Mouse (Mus musculus) liver (tissue): Measurements from ENCODE around the gene Tmco1.
"Not testable (repeated sequence)": the region's sequence is repeated elsewhere in the genome, so short reads cannot be mapped to it uniquely, and the experiment has no call there.

Experiments used
- DNase-seq: peaks from one replicate; pipeline ENCODE4 v3.0.0-alpha.2; 2020; ENCODE audit warnings: mixed read lengths

Gene Tmco1

GRCm38 (mm10) chr1:167339177-167339781 lies 31.1 kb downstream of the Tmco1 start:
- no peak for DNase-seq

- DNase-seq = peak; percentile 59
These were observed 32.1 kb downstream of the Tmco1 start for GRCm38 (mm10) chr1:167340111-167340787.

DNA sequence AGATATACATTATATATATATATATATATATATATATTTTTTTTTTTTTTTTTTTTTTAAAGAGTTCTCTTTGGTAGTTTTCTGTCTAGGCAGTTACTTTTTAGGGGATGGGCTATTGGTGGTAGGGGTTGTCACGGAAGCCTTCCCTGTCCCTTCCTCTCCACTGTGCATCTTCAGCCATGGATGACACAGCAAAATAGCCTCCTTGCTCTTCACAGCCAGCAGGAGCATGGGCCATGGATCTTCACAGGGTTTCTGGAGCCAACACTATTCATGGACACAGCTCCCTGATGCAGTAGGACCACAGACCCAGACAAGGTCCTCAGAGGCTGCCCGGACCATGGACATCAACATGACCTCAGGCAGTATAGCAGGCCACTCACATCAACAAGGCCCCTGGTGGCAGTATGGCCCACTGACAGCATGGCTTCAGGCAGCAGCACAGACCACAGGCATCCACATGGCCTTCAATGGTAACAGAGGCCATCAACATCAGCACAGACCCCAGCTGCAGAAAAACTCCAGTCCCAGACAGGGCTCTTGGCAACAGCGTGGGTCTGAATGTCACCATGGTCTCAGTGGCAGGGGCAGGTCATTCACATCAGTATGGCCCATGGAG lies 32.8 kb downstream of the Tmco1 start:
- peak; percentile 32 for DNase-seq

DNA sequence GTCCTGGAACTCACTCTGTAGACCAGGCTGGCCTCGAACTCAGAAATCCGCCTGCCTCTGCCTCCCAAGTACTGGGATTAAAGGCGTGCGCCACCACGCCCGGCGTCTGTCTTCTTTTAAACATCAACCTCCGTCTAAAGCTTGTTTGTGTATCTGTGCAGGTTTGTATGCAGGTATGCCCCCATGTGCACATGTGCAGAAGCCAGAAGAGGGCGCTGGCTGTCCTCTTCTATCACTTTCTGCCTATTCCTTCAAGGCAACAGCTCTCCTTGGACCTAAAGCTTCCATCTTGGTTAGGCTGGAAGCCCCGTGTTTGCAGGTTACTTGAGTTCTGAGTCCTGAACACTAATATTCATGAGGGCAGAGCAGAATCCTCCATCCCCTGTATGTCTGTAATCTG lies 34.7 kb downstream of the Tmco1 start:
- DNase-seq = no peak

DNA sequence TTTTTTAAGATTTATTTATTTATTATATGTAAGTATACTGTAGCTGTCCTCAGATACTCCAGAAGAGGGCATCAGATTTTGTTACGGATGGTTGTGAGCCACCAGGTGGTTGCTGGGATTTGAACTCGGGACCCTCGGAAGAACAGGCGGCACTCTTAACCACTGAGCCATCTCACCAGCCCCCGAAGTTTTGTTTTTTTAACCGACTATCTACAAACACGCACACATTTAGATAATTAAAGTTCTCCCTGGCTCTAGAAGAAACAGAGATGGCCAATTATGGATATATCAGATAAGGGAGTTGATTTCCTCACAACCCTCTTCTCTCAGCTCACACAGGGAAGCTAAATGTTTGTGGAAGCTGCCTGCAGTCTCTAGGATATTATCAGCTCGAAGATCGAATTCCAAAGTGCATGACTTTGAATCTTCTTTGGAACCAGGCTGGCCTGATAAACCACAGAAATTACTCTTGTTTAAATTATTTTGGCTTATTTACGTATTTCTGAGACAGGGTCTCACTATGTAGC lies 37.9 kb downstream of the Tmco1 start:
- DNase-seq = not testable (repeated sequence)

GRCm38 (mm10) chr1:167349206-167349605 lies 41.0 kb downstream of the Tmco1 start:
- DNase-seq = not testable (repeated sequence)

DNA sequence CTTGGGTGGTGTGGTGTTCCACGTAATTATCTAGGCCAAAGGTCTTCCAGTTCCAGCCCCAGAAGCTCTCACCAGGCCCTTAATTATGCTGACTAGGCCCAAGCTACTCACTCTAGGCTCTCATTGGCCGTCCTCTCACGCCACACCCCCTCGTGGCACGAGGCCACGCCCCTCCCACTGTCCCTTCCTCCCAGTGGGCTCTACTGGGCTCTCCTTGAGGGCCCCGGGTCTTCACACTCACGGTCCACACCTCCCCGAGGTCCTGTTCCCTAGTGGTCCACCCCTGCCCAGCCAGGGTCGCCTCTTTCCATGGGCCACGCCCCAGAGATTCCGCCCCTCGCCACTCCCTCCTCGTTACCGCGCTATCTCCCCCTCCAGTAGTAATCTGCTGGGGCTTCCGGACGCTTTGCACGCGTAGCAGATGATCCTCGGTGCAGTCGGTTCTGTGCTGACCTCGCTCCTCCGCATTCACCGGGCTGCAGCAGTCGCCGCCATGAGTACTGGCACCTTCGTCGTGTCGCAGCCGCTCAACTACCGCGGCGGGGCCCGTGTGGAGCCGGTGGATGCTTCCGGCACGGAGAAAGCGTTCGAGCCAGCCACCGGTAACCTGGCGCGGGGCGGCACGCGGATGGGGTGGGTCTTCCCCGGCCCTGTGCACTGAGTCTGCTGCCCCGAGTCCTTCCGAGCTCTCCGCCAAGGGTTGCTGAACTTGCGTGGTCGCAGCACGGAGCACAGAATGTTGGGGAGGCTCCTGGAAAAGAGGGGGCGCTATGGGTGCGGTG lies 41.8 kb downstream of the Tmco1 start, which contains the start of gene Aldh9a1:
Aldh9a1 (plus strand) TSS at position 177 of the 782 bp plus-strand sequence.
- DNase-seq = peak; percentile 92

- no peak for DNase-seq
These were observed 42.6 kb downstream of the Tmco1 start for GRCm38 (mm10) chr1:167350597-167351415.

GRCm38 (mm10) chr1:167352403-167352802 lies 44.2 kb downstream of the Tmco1 start:
- no peak for DNase-seq

- no peak for DNase-seq
These were observed 49.2 kb downstream of the Tmco1 start for GRCm38 (mm10) chr1:167357387-167357786.

- no peak for DNase-seq
These were observed 50.6 kb downstream of the Tmco1 start for GRCm38 (mm10) chr1:167358731-167359130.

DNA sequence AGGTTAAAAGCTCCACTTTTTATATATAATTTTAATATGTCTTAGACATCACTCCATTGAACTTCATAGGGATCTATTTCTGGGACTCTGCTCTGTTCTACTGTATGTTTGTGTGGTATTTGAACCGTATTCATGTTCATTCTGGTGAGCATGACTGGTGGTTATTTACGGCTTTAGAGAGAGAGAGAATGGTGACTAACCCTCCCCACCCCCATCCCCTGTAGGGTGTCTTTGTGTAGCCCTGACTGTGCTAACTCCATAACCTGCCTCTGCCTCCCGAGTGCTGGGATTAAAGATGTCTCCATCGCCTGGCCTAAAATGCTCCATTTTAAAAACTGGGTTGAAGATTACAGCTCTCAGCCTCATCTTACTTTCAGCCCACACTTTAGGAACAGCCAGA lies 52.1 kb downstream of the Tmco1 start:
- DNase-seq = no peak

DNA sequence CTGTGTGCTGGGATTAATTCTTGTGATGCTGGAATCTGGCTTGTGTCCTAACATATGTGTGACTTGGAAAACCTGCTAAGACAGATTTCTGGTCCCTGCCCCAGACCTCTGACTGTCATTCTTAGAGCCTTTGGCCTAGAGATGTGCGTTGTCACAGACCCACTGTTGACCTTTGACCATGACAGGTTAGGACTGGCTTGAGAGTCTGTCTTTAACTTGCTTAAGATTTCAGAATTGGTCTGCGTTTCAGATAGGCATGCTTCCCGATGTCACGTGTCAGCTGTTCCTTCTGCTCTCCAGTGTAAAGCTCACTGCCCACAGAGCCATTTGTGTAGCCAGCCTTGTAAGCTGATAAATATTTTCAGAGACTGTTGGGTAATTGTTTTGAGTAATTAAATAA lies 54.6 kb downstream of the Tmco1 start:
- no peak for DNase-seq

DNA sequence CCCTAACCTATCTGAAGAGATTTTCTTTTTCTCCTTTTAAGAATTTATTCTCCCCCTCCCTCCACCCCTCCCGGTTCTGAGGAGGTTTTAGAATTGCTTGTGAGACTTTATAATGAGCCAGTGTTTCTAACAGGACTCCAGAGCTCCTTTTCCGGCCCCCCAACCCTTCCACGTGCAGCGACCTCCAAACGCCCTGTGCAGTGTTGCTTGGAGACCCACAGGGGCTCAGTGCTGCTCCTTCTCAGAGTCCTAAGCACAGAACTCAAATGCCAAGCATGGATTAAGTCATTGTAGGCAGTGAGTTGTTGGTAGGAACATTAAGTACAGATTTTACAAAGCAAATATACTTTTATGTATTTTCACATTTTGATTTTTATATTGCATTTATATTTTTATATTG lies 55.1 kb downstream of the Tmco1 start:
- no peak for DNase-seq

DNA sequence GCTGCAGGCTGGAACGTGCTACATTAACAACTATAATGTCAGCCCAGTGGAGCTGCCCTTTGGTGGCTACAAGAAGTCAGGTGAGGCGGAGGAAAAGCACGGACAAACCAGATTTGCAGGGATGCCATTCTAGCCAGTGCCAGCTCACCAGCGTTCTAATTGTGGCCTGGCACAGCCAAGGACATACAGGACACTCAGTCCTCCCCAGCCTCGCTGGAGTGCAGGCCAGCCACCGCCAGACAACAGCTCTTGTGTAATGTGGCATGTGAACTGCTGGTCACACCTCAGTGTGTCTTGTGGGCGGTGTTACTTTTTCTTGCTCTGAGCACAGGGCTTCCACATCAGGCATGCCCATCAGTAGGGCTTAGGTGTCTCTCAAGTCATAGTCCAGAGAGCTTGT lies 57.6 kb downstream of the Tmco1 start:
- DNase-seq = no peak

- DNase-seq = no peak
These were observed 58.4 kb downstream of the Tmco1 start for GRCm38 (mm10) chr1:167366621-167367020.

DNA sequence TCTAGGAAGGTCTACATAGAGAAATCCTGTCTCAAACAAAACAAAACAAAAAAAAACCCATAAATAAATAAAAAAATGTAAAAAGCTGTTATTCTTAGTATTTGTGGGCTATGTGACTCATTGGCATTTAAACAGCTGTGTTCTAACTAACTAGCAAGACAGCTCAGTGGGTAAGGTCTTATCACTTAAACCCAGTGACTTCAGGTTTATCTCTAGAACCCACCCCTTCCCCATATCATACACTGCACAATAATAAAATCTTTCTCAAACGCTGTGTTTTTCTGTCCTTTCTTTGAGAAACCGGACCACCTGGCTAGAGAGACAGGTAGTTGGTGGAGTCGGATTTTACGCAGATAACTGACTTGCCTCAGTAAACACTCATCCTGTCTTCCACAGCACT lies 59.8 kb downstream of the Tmco1 start:
- DNase-seq = no peak

- DNase-seq = peak; percentile 82
These were observed 60.3 kb downstream of the Tmco1 start for GRCm38 (mm10) chr1:167368513-167368912.

- DNase-seq = peak; percentile 94
These were observed 61.7 kb downstream of the Tmco1 start for GRCm38 (mm10) chr1:167369905-167370304.

- no peak for DNase-seq
These were observed 64.6 kb downstream of the Tmco1 start for GRCm38 (mm10) chr1:167372739-167373138.

GRCm38 (mm10) chr1:167374003-167374784 lies 66.0 kb downstream of the Tmco1 start:
- DNase-seq = peak; percentile 91
